Mouse (Mus musculus) heart, embryonic 11.5 days (tissue): ENCODE results near the gene Fibcd1. TPM values are rescaled to one million over a fixed set of nuclear protein-coding genes. Genes with fewer than 3 reads are reported as not detected.
A peak's percentile ranks its signal among the peaks of the same experiment; 100 is the strongest.

Source experiments
- ATAC-seq: fragments of 200-750 bp; cut with Nextera tagmentation; replicated peaks from 2 replicates; pipeline ENCODE4 v1.8.0; 2017; ENCODE audit warnings: moderate library complexity; ENCODE audit not compliant: insufficient number of reproducible peaks, low FRiP score, low TSS enrichment
- H3K27ac ChIP-seq: fragments of 300-500 bp; sonication (generic); 2 replicates; pipeline ENCODE4 v1.5.1; 2014; ENCODE audit warnings: mild to moderate bottlenecking, low read depth, low read length
- H3K27me3 ChIP-seq: fragments of 300-500 bp; sonication (generic); 2 replicates; pipeline ENCODE4 v1.6.1; 2014; ENCODE audit warnings: mild to moderate bottlenecking, low read length, mixed read lengths; ENCODE audit not compliant: control insufficient read depth, insufficient read depth
- H3K36me3 ChIP-seq: fragments of 300-500 bp; sonication (generic); 2 replicates; pipeline ENCODE4 v1.6.1; 2014; ENCODE audit warnings: mild to moderate bottlenecking, low read length, moderate library complexity, mixed read lengths; ENCODE audit not compliant: control insufficient read depth, insufficient read depth
- H3K4me1 ChIP-seq: fragments of 300-500 bp; sonication (generic); 2 replicates; pipeline ENCODE4 v1.6.1; 2014; ENCODE audit warnings: low read length; ENCODE audit not compliant: control insufficient read depth, insufficient read depth
- H3K4me2 ChIP-seq: fragments of 300-500 bp; sonication (generic); 2 replicates; pipeline ENCODE4 v1.6.1; 2014; ENCODE audit warnings: mild to moderate bottlenecking, moderate library complexity
- H3K4me3 ChIP-seq: fragments of 300-500 bp; sonication (generic); 2 replicates; pipeline ENCODE4 v1.5.1; 2014; ENCODE audit warnings: low read depth, low read length
- H3K9ac ChIP-seq: fragments of 300-500 bp; sonication (generic); 2 replicates; pipeline ENCODE4 v1.6.1; 2014; ENCODE audit warnings: mild to moderate bottlenecking, low read depth, low read length, moderate library complexity
- H3K9me3 ChIP-seq: fragments of 300-500 bp; sonication (generic); replicated peaks from 2 replicates; pipeline ENCODE4 v1.6.1; 2016; ENCODE audit warnings: low read length; ENCODE audit not compliant: control insufficient read depth
- WGBS: fragments of 180-500 bp; shearing (Covaris S2); extraction: QIAGEN DNeasy Blood & Tissue Kit; methylation state at CpG from one replicate; pipeline ENCODE4 v1.1.7; 2014; ENCODE audit not compliant: insufficient replicate concordance; 5-methylcytosine and 5-hydroxymethylcytosine counted together
- polyA plus RNA-seq: library from polyadenylated mRNA; unstranded; fragments of >200 nt; fragmentation: Nextera tagmentation; extraction: Ambion mirVana; gene quantifications from 2 replicates; pipeline ENCODE4 v1.2.1, GENCODE M21; 2014

Gene Fibcd1
- 0.06 TPM in 1 of 2 replicates, not detected in the other for polyA plus RNA-seq

DNA sequence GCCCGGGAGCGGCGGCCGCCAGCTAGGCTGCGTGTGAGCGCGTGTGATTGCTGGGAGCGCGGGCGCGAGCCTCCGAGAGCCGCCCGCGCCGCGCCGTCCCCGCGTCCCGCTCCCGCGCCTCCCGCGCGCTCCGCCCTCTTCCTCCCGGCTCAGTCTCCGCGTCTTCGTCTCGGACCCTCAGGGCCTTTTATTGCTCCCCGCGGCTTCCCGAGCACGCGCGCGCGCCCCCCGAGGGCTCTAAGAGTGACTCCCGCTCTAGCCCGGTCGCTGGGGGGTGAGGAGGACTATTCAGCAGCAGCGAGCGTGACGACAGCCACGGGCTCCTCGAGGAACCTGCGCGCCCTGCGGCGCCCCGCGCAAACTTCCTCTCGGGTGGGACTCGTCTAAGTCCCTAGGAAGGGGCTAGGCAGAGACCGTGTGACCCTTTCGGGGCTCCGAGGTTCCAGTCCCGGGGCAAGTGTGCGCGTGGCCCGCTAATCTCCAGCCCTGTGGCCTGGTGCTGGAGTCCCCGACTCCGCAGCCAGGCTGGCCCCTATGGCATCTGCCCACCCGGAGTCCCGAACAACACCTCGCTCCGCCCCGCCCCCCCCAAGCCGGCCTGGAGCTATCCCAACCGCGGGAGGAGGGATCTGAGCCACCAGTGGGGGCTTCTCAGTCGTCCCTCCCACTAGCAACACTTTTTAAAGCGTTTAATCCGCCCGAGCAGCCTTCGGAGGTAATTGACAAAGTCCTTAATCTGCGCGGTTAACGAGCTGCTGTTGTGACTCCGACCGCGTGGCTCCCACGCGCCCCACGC lies at the start of gene Fibcd1:
Gene Fibcd1 (minus strand): TSS at position 110 of the 796 bp plus-strand sequence.
- no peak for ATAC-seq
- H3K9me3 ChIP-seq = no peaks in the 10 kb centered on the region
- peaks cover 14% of the 10 kb centered on the region for H3K4me1 ChIP-seq
- peak within 1 kb of the TSS; percentile 17 for H3K9ac ChIP-seq
- no peak within 1 kb of the TSS for H3K27ac ChIP-seq
- WGBS = under 1% methylated on average over 65 of the region's 88 CpGs
- peak within 1 kb of the TSS; percentile 84 for H3K4me2 ChIP-seq
- H3K27me3 ChIP-seq = peaks cover 55% of the 10 kb centered on the region
- no peaks in the 10 kb centered on the region for H3K36me3 ChIP-seq
- H3K4me3 ChIP-seq = peak within 1 kb of the TSS; percentile 55

DNA sequence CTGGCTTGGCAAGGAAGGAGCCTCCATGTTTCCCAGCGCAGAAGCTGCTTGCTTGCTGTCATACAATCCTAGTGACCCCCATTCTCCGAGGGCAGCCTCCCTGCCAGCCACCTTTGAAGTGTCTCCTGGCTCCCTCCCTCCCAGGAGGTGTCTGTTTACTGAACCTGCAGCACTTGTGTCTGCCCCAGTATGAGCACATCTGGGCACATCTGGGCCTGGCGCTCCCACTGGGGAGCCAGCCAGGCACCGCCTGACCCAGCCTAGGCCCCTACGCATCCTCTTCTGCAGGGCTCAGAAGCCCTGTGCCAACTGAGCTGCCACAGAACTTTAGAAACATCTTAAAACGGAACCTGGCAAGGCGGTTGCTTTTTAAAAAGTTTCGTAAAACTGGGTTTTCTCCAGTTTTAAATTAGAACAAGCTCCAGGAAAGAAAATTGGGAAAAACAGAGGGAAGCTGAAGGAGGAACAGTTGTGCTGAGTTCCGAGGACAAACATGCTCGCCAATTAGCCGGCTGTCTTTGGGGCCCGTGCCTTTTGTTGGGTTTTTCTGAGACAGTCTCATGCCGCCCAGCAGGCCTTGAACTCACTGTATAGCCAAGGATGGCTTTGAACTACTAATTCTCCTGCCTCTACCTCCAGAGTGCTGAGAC lies 48.5 kb upstream of the Fibcd1 start:
- Histone ChIP-seq H3K4me1 (no peaks in the 10 kb centered on the region), H3K27ac (no peak overlapping the region), H3K27me3 (peaks cover 4% of the 10 kb centered on the region; the same call in 1 of the 2 replicates), H3K9me3 (no peaks in the 10 kb centered on the region), H3K9ac (no peak overlapping the region), H3K4me3 (no peak overlapping the region), H3K36me3 (no peaks in the 10 kb centered on the region), H3K4me2 (no peak overlapping the region)
- WGBS = 58% methylated on average over 13 of the region's 13 CpGs
- no peak for ATAC-seq

DNA sequence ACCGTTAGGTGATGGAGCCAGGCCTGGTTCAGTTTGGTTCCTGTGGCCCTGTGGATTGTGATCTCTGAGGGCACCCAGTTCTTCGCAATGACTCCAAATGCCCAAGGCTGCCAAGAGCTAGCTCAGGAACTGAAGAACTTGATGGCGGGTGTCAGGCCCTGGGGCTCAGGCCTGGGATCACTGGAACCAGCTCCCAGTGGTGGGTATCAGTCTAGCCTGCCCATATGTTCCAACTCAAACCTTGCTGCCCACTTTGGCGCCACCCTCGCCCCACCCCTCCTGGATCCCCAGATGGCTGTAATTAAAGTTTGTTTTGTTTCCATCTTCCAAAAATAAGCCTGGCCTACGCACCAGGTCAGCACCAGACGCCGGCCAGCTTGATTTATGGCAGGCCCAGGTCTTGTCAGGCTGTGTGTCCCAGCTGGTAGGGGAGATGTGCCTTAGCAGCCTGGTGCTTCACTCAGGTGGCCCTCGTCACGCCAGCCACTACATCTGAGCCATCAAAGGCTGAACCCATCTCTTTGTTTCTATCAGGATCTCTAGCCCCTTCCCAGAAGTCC lies 47.4 kb upstream of the Fibcd1 start:
- Histone ChIP-seq H3K4me3 (no peak overlapping the region), H3K27me3 (peaks cover 13% of the 10 kb centered on the region), H3K4me1 (no peaks in the 10 kb centered on the region), H3K9me3 (no peaks in the 10 kb centered on the region), H3K27ac (no peak overlapping the region), H3K4me2 (no peak overlapping the region), H3K36me3 (no peaks in the 10 kb centered on the region), H3K9ac (no peak overlapping the region)
- WGBS = 64% methylated on average over 10 of the region's 10 CpGs
- no peak for ATAC-seq

DNA sequence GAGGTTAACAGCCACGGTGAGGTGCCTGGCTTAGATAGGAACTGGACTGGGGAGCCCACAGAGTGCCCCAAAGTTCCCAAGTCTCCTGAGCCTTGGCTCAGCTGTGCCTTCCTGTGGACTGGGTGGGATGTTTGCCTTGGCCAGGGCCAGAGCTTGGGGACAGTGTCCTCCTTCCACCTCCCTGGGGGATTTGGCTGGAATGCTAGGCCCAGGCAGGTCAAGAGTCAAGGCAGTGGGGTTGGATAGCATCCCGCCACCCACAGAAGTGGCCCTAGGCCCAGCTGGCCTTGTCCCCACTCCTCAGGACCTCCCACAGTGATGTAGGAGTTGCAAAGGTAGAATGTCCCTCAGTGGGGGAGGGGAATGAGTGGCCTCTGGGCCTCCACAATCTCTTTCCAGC lies 45.4 kb upstream of the Fibcd1 start:
- H3K4me1 ChIP-seq = peaks cover 4% of the 10 kb centered on the region
- no peak overlapping the region for H3K4me3 ChIP-seq
- peaks cover 33% of the 10 kb centered on the region for H3K27me3 ChIP-seq
- no peaks in the 10 kb centered on the region for H3K9me3 ChIP-seq
- no peak overlapping the region for H3K4me2 ChIP-seq
- H3K9ac ChIP-seq = no peak overlapping the region
- H3K27ac ChIP-seq = no peak overlapping the region
- WGBS = 57% methylated on average over 2 of the region's 2 CpGs
- ATAC-seq = no peak
- H3K36me3 ChIP-seq = no peaks in the 10 kb centered on the region

DNA sequence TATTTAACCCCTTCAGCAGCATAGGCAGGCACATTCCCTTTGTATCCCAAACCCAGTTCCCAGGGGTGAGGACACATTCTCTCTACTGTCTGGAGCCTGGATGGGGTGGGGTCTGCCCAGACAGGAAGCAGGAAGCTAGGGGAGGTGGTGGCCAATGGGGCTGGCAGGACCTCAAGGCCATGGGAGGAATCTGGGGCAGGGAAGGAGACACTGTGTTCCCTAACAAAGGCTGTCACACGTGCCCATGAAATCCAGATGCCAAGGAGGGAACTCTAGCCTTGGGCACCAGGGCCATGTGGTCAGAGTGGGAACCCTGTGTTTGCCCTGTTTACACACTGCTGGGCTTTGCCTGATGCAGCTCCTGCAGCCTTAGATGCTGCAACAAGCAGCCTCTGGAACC lies 43.1 kb upstream of the Fibcd1 start:
- ATAC-seq = no peak
- Histone ChIP-seq H3K4me3 (no peak overlapping the region), H3K27me3 (peaks cover 55% of the 10 kb centered on the region), H3K4me2 (no peak overlapping the region), H3K36me3 (no peaks in the 10 kb centered on the region), H3K27ac (no peak overlapping the region), H3K9me3 (no peaks in the 10 kb centered on the region), H3K4me1 (peaks cover 4% of the 10 kb centered on the region), H3K9ac (no peak overlapping the region)
- WGBS = 62% methylated on average over 1 of the region's 1 CpGs

DNA sequence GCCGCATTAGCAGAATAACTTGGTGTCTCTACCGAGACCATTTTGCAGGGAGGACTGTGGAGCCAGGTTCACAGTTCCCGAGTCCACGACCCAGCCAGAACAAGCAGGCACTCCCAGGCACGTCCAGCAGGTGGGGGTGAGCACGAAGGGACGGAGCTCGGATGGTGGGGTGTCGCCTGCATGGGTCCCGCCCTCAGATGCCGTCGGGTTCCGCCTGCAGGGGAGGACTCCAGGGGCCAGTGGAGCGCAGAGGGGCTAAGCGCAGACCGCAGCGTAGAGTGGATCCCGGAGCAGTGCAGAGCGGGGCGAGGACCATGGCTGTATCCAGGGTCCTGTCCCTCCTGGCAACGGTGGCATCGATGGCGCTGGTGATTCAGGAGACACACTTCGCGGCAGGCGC lies 41.2 kb upstream of the Fibcd1 start, which contains the start of gene Lamc3:
Gene Lamc3 (plus strand): TSS at position 262 of the 400 bp plus-strand sequence.
- peak within 1 kb of the TSS; percentile 54 for H3K4me2 ChIP-seq
- no peaks in the 10 kb centered on the region for H3K36me3 ChIP-seq
- peak; percentile 24; the same call in 1 of the 2 replicates for ATAC-seq
- no peak within 1 kb of the TSS for H3K9ac ChIP-seq
- H3K27me3 ChIP-seq = peaks cover 74% of the 10 kb centered on the region
- peaks cover 4% of the 10 kb centered on the region for H3K4me1 ChIP-seq
- H3K4me3 ChIP-seq = peak within 1 kb of the TSS; percentile 31
- H3K27ac ChIP-seq = no peak within 1 kb of the TSS
- WGBS = 6% methylated on average over 26 of the region's 26 CpGs
- H3K9me3 ChIP-seq = no peaks in the 10 kb centered on the region

DNA sequence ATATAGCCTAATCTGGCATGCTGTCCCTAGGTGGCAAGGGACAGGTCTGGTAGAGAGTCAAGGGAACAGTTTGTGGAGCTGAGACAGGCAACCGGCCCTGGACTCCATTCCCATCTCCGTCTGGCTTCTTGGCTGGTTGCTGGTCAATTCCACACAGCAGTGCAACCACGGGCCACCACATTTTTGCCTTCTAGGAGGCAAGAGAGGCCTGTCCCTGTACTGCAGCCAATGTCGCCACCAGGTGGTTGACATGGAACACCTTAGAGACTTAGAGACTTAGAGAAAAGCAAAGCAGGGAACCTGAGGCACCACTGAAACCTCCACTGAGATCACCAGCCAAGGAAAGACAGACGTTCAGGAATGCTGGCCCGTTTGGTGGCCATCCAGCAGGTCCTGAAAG lies 39.0 kb upstream of the Fibcd1 start:
- Histone ChIP-seq H3K4me1 (peaks cover 10% of the 10 kb centered on the region), H3K9me3 (no peaks in the 10 kb centered on the region), H3K27me3 (peaks cover 89% of the 10 kb centered on the region), H3K36me3 (no peaks in the 10 kb centered on the region), H3K27ac (no peak overlapping the region), H3K4me3 (no peak overlapping the region), H3K4me2 (no peak overlapping the region), H3K9ac (no peak overlapping the region)
- 21% methylated on average over 6 of the region's 6 CpGs for WGBS
- ATAC-seq = no peak

DNA sequence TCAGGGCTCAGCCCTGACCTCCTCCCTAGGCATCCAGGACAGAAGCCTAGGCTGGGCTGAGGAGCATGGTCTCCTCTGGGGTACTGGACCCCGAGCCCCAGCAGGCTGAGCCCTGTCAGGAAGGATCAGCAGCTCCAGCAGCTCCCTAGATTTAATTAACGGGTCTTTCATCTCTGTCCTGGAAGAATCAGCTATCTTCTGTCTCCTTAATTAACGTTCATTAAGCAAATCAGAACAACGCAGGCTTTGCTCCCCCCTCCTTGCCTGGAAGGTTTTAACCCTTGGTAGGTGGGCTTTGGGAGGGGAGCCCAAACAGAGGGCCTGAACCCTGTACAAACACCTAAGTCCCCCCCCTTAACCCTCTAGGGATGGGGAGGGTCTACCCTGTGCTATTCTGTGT lies 37.3 kb upstream of the Fibcd1 start:
- H3K36me3 ChIP-seq = no peaks in the 10 kb centered on the region
- no peak overlapping the region for H3K9ac ChIP-seq
- peaks cover 10% of the 10 kb centered on the region for H3K4me1 ChIP-seq
- ATAC-seq = no peak
- no peak overlapping the region for H3K4me3 ChIP-seq
- no peaks in the 10 kb centered on the region for H3K9me3 ChIP-seq
- peaks cover 88% of the 10 kb centered on the region for H3K27me3 ChIP-seq
- H3K27ac ChIP-seq = no peak overlapping the region
- WGBS = 19% methylated on average over 4 of the region's 4 CpGs
- H3K4me2 ChIP-seq = no peak overlapping the region
